Mouse (Mus musculus) heart, embryonic 16.5 days (tissue): Measurements from ENCODE around the gene AI661453. TPM values are rescaled to one million over a fixed set of nuclear protein-coding genes. Genes with fewer than 3 reads are reported as not detected.

ENCODE experiments used
- ATAC-seq: fragments of 200-750 bp; cut with Nextera tagmentation; replicated peaks from 2 replicates; pipeline ENCODE4 v1.8.0; 2017; ENCODE audit warnings: moderate number of reproducible peaks; ENCODE audit not compliant: insufficient read depth, low FRiP score; ENCODE audit errors: extremely low read depth
- H3K27ac ChIP-seq: fragments of 300-500 bp; sonication (generic); 2 replicates; pipeline ENCODE4 v1.5.1; 2014; ENCODE audit warnings: mild to moderate bottlenecking, low read length, control low read depth, moderate library complexity
- H3K27me3 ChIP-seq: fragments of 300-500 bp; sonication (generic); 2 replicates; pipeline ENCODE4 v1.6.1; 2014; ENCODE audit warnings: low read length, mixed read lengths; ENCODE audit not compliant: control insufficient read depth, insufficient read depth
- H3K36me3 ChIP-seq: fragments of 300-500 bp; sonication (generic); 2 replicates; pipeline ENCODE4 v1.6.1; 2014; ENCODE audit not compliant: control insufficient read depth, insufficient read depth
- H3K4me1 ChIP-seq: fragments of 300-500 bp; sonication (generic); 2 replicates; pipeline ENCODE4 v1.6.1; 2014; ENCODE audit warnings: low read length, mixed read lengths; ENCODE audit not compliant: control insufficient read depth, insufficient read depth
- H3K4me2 ChIP-seq: fragments of 300-500 bp; sonication (generic); 2 replicates; pipeline ENCODE4 v1.6.1; 2014; ENCODE audit warnings: low read depth, mild to moderate bottlenecking, control low read depth, low read length
- H3K4me3 ChIP-seq: fragments of 300-500 bp; sonication (generic); 2 replicates; pipeline ENCODE4 v1.5.1; 2014; ENCODE audit warnings: mild to moderate bottlenecking, control low read depth, low read length
- H3K9ac ChIP-seq: fragments of 300-500 bp; sonication (generic); 2 replicates; pipeline ENCODE4 v1.6.1; 2014; ENCODE audit warnings: low read length, control low read depth
- H3K9me3 ChIP-seq: fragments of 300-500 bp; sonication (generic); replicated peaks from 2 replicates; pipeline ENCODE4 v1.6.1; 2016; ENCODE audit warnings: low read length; ENCODE audit not compliant: control insufficient read depth
- WGBS: fragments of 180-500 bp; shearing (Covaris S2); extraction: QIAGEN DNeasy Blood & Tissue Kit; methylation state at CpG from one replicate; pipeline ENCODE4 v1.1.7; 2014; 5-methylcytosine and 5-hydroxymethylcytosine counted together
- polyA plus RNA-seq: library from polyadenylated mRNA; unstranded; fragments of >200 nt; fragmentation: Nextera tagmentation; extraction: Ambion mirVana; gene quantifications from 2 replicates; pipeline ENCODE4 v1.2.1, GENCODE M21; 2015

AI661453 gene
- polyA plus RNA-seq, 1 experiment from 2014 or later, result 0.77 TPM

- no peak overlapping the region for H3K27ac ChIP-seq
- no peaks in the 10 kb centered on the region for H3K27me3 ChIP-seq
- no peak overlapping the region for H3K9ac ChIP-seq
- peaks cover 35% of the 10 kb centered on the region for H3K4me1 ChIP-seq
- no peaks in the 10 kb centered on the region for H3K36me3 ChIP-seq
- no peak overlapping the region for H3K4me2 ChIP-seq
- WGBS, result 42% methylated on average over 3 of the region's 3 CpGs
- no peaks in the 10 kb centered on the region for H3K9me3 ChIP-seq
- no peak overlapping the region for H3K4me3 ChIP-seq
- ATAC-seq, result no peak
Measured at GRCm38 (mm10) chr17:47459341-47459919, 23.0 kb downstream of the AI661453 start.

- no peaks in the 10 kb centered on the region for H3K36me3 ChIP-seq
- H3K9ac ChIP-seq, result no peak overlapping the region
- no peak overlapping the region for H3K4me3 ChIP-seq
- H3K4me2 ChIP-seq, result peak overlapping the region; percentile 9; the same call in 1 of the 2 replicates
- H3K9me3 ChIP-seq, result no peaks in the 10 kb centered on the region
- no peaks in the 10 kb centered on the region for H3K27me3 ChIP-seq
- peaks cover 23% of the 10 kb centered on the region for H3K4me1 ChIP-seq
- WGBS, result 43% methylated on average over 3 of the region's 3 CpGs
- ATAC-seq, result no peak
- H3K27ac ChIP-seq, result peak overlapping the region; percentile 41
Measured at GRCm38 (mm10) chr17:47461688-47462087, 25.3 kb downstream of the AI661453 start.

- no peak for ATAC-seq
- Histone ChIP-seq H3K27ac (peak overlapping the region; percentile 41), H3K4me3 (no peak overlapping the region), H3K36me3 (no peaks in the 10 kb centered on the region), H3K9me3 (no peaks in the 10 kb centered on the region), H3K27me3 (no peaks in the 10 kb centered on the region), H3K9ac (0 out of 2 replicates have a peak overlapping the region, but pooled peaks have one; percentile 35), H3K4me1 (peaks cover 23% of the 10 kb centered on the region), H3K4me2 (peak overlapping the region; percentile 9; the same call in 1 of the 2 replicates)
- 52% methylated on average over 7 of the region's 7 CpGs for WGBS
Measured at GRCm38 (mm10) chr17:47462209-47462608, 25.8 kb downstream of the AI661453 start.

GRCm38 (mm10) chr17:47462728-47463388 is 26.4 kb downstream of the AI661453 start:
- H3K4me2 ChIP-seq, result no peak overlapping the region
- ATAC-seq, result no peak
- no peaks in the 10 kb centered on the region for H3K36me3 ChIP-seq
- H3K27ac ChIP-seq, result peak overlapping the region; percentile 30
- peaks cover 23% of the 10 kb centered on the region for H3K4me1 ChIP-seq
- WGBS, result 41% methylated on average over 9 of the region's 9 CpGs
- H3K9ac ChIP-seq, result 0 out of 2 replicates have a peak overlapping the region, but pooled peaks have one; percentile 35
- no peaks in the 10 kb centered on the region for H3K9me3 ChIP-seq
- H3K27me3 ChIP-seq, result peaks cover 3% of the 10 kb centered on the region; the same call in 1 of the 2 replicates
- no peak overlapping the region for H3K4me3 ChIP-seq

DNA sequence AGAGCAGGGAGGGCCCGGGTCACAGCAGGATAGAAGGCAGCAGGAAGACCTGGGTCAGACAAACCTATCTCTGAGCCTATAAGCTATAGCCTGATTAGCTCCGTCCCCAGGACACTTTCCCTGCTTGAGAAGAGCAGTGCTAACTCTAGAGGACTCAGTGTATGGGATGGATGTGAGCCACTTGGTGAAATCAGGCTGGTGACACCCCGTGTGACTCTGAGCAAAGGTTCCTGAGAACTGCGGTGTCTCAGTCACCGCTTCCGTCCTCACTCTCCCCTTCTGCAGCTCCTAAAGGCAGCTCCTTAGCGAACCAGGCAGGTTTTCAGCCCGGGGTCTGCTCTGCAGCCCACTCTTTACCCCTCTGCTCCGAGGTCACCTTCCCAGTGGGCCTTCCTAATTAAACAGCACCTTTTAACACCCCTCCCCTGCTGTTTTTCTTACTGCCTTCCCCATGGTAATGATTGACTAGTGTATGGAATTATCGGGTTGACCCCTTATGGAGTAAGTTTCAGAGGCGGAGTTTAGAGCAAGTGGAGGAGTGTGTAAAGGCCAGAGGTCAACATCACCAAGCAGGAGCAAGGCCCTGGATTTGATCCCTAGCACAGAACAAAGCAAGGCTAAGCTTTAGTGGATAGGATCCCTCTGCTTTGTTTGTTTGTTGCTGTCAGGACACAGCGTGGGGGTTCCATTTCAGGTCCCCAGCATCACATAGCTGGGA is 28.0 kb downstream of the AI661453 start:
- no peak overlapping the region for H3K4me2 ChIP-seq
- no peak overlapping the region for H3K4me3 ChIP-seq
- no peak overlapping the region for H3K9ac ChIP-seq
- H3K4me1 ChIP-seq, result peaks cover 18% of the 10 kb centered on the region
- H3K27me3 ChIP-seq, result peaks cover 7% of the 10 kb centered on the region; the same call in 1 of the 2 replicates
- no peak for ATAC-seq
- 55% methylated on average over 12 of the region's 12 CpGs for WGBS
- H3K9me3 ChIP-seq, result no peaks in the 10 kb centered on the region
- no peaks in the 10 kb centered on the region for H3K36me3 ChIP-seq
- H3K27ac ChIP-seq, result no peak overlapping the region

- no peaks in the 10 kb centered on the region for H3K36me3 ChIP-seq
- H3K9ac ChIP-seq, result no peak overlapping the region
- H3K27ac ChIP-seq, result no peak overlapping the region
- no peaks in the 10 kb centered on the region for H3K9me3 ChIP-seq
- H3K4me3 ChIP-seq, result no peak overlapping the region
- H3K4me1 ChIP-seq, result peaks cover 15% of the 10 kb centered on the region
- ATAC-seq, result no peak
- no peak overlapping the region for H3K4me2 ChIP-seq
- 78% methylated on average over 11 of the region's 11 CpGs for WGBS
- H3K27me3 ChIP-seq, result peaks cover 7% of the 10 kb centered on the region; the same call in 1 of the 2 replicates
Measured at GRCm38 (mm10) chr17:47465016-47465415, 28.6 kb downstream of the AI661453 start.

GRCm38 (mm10) chr17:47466284-47466683 is 29.9 kb downstream of the AI661453 start:
- Histone ChIP-seq H3K27me3 (peaks cover 7% of the 10 kb centered on the region; the same call in 1 of the 2 replicates), H3K27ac (no peak overlapping the region), H3K9me3 (no peaks in the 10 kb centered on the region), H3K4me3 (no peak overlapping the region), H3K9ac (no peak overlapping the region), H3K36me3 (no peaks in the 10 kb centered on the region), H3K4me1 (peaks cover 15% of the 10 kb centered on the region), H3K4me2 (no peak overlapping the region)
- 44% methylated on average over 9 of the region's 9 CpGs for WGBS
- no peak for ATAC-seq

DNA sequence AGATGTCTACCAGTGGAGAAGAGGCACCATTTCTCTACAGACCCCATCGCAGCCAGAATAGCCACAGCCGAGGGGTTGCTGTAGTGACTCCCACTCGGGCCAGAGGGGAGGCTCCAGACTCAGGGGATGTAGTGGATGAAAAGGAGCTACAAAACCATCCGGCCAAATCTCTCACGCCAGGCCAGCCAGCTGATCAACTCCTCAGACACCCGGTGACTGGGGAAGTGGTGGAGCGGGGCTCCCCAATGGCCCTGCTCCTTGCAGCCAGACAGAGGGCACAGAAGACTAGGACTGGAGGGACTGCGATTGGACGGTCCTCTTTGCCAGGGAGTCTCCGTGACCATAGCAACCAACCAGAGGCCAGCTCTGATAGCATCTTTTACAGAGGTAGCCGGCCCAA is 31.2 kb downstream of the AI661453 start:
- Histone ChIP-seq H3K9ac (no peak overlapping the region), H3K27me3 (peaks cover 7% of the 10 kb centered on the region; the same call in 1 of the 2 replicates), H3K4me1 (peaks cover 10% of the 10 kb centered on the region), H3K36me3 (no peaks in the 10 kb centered on the region), H3K4me2 (no peak overlapping the region), H3K9me3 (no peaks in the 10 kb centered on the region), H3K4me3 (no peak overlapping the region), H3K27ac (no peak overlapping the region)
- WGBS, result 74% methylated on average over 11 of the region's 11 CpGs
- ATAC-seq, result no peak

DNA sequence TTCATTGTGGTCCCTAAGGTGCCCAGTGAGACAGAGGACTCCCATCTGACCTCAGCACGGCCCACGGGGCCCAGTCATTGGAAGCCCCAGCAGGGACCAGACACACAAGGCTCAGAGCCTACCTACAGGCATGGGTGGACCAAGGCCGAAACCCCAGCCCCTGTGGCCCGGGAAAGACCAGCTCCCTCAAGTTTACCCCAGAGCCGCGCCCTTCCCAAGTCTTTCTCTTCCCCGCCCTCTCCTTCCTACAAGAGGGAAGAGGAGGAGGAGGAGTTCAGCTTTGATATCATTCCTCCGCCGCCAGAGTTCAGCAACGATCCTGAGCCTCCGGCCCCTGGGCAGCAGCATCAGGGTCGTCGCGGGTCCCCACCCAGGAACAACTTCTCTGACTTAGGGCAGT is 31.6 kb downstream of the AI661453 start:
- Histone ChIP-seq H3K27me3 (peaks cover 7% of the 10 kb centered on the region; the same call in 1 of the 2 replicates), H3K4me3 (peak overlapping the region; percentile 36)
- 30% methylated on average over 13 of the region's 14 CpGs for WGBS

More for the DNA sequence above, 31.6 kb downstream of the AI661453 start:
- Histone ChIP-seq H3K4me1 (peaks cover 7% of the 10 kb centered on the region), H3K27ac (no peak overlapping the region), H3K36me3 (no peaks in the 10 kb centered on the region), H3K9me3 (no peaks in the 10 kb centered on the region), H3K4me2 (peak overlapping the region; percentile 55), H3K9ac (peak overlapping the region; percentile 54)
- no peak for ATAC-seq
